Mouse (Mus musculus): Measurements from ENCODE around the gene Dio1.

Dio1 gene

GRCm38 (mm10) chr4:107247110-107247509, 59.9 kb downstream of the Dio1 start:
- no peak for DNase-seq (ENCODE audit: low read depth)

GRCm38 (mm10) chr4:107246040-107246439, 60.9 kb downstream of the Dio1 start:
- DNase-seq (ENCODE audit: low read depth) = no peak

- no peak for DNase-seq (ENCODE audit: low read depth)
Measured at GRCm38 (mm10) chr4:107245368-107245767, 61.6 kb downstream of the Dio1 start.

DNA sequence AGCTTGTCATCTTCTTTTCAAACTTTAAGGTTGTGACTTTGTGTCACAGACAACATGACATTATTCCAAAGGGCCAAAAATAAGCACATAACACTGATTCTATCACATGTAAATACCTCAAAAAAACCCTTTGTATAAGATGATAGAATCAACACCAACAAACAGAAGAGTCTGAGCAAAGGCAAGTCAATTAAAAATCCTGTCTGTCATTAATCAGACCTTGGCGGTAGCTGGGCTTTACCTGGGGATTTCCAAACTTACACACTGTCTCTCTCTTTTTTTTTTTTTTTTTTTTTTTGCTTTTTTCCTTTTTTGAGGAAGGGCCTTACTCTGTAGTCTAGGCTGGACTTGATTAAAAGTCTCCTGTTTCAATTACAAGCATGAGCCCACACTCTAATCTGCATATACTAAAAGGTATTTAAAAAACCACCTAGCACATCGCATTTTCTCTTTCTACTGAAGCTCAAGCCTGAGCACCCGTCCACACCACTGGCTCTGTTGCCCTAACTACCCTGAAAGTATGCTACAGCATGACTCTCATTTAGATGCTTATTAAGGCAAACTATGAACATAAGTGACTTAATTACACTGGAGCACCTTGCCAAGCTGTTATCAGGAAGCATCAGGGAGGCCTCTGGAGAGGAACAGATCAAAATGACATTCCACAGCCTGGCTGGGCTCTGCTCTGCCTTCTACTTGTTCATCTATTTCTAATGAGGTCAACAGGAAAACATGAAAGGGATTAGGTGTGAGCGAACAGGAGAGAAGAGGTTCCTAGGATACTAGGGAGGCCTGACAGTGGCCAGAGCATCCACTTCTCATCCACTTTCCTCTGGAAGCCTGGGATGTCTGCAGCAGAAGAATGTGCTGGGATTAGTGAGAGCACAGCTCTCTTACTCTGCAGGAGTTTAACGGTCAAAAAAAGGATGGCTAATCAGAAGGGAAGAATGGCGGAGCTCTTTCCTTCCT, 63.3 kb downstream of the Dio1 start:
- DNase-seq (ENCODE audit: low read depth) = no peak

All from naive thymus-derived CD4-positive, alpha-beta T cell, adult 2 months (primary cell).